Mouse (Mus musculus) MEL (cell line): ENCODE results near the gene Rnf123. TPM values are rescaled to one million over a fixed set of nuclear protein-coding genes. Genes with fewer than 3 reads are reported as not detected.

Source experiments
- DNase-seq: peaks from one replicate; pipeline ENCODE4 v3.0.0; 2011; ENCODE audit warnings: low read depth, low spot score
- H3K27ac ChIP-seq: 2 replicates; pipeline ENCODE4 v1.5.1; 2012; ENCODE audit warnings: low read depth, mild to moderate bottlenecking, control low read depth, low read length, moderate library complexity; ENCODE audit not compliant: control insufficient read depth
- H3K27me3 ChIP-seq, 2 experiments: fragments of 150-350 bp in 1 of 2; sonication (generic) in 1 of 2; 2 replicates each; pipeline ENCODE4 v1.6.1; 2012; ENCODE audit warnings: low read length in 2 of 2, mild to moderate bottlenecking in 2 of 2, improper control_type of control experiment in 1 of 2, moderate library complexity in 1 of 2; ENCODE audit not compliant: insufficient read depth in 2 of 2, control insufficient read depth in 1 of 2
- H3K36me3 ChIP-seq, 2 experiments: 2 replicates each; pipeline ENCODE4 v1.6.1; 2012 to 2014; ENCODE audit warnings: low read length in 2 of 2, improper control_type of control experiment in 1 of 2, inconsistent platforms in 1 of 2, mild to moderate bottlenecking in 1 of 2; ENCODE audit not compliant: insufficient read depth in 2 of 2, control insufficient read depth in 1 of 2
- H3K4me1 ChIP-seq, 2 experiments: fragments of 150-350 bp in 1 of 2; sonication (generic) in 1 of 2; 2 replicates each; pipeline ENCODE4 v1.6.1; 2012; ENCODE audit warnings: low read length in 2 of 2, improper control_type of control experiment in 1 of 2, mild to moderate bottlenecking in 1 of 2; ENCODE audit not compliant: insufficient read depth in 2 of 2, control insufficient read depth in 1 of 2
- H3K4me3 ChIP-seq, 2 experiments: fragments of 150-350 bp in 1 of 2; sonication (generic) in 1 of 2; 2 replicates each; pipeline ENCODE4 v1.5.1; 2012; ENCODE audit warnings: low read depth in 2 of 2, low read length in 2 of 2, mild to moderate bottlenecking in 2 of 2, moderate library complexity in 2 of 2, control low read depth in 1 of 2, improper control_type of control experiment in 1 of 2; ENCODE audit not compliant: control insufficient read depth in 1 of 2, insufficient read depth in 1 of 2
- H3K79me2 ChIP-seq: 2 replicates; pipeline ENCODE4 v1.6.1; 2012; ENCODE audit warnings: mild to moderate bottlenecking, low read length, moderate library complexity; ENCODE audit not compliant: control insufficient read depth, poor library complexity, insufficient read depth
- H3K9ac ChIP-seq: 2 replicates; pipeline ENCODE4 v1.6.1; 2012; ENCODE audit warnings: low read depth, mild to moderate bottlenecking, control low read depth, low read length, moderate library complexity; ENCODE audit not compliant: control insufficient read depth, poor library complexity, severe bottlenecking
- H3K9me3 ChIP-seq: fragments of 150-350 bp; sonication (generic); replicated peaks from 2 replicates; pipeline ENCODE4 v1.6.1; 2012; ENCODE audit warnings: mild to moderate bottlenecking, low read length, improper control_type of control experiment, moderate library complexity; ENCODE audit not compliant: insufficient read depth
- CTCF ChIP-seq, 3 experiments: IDR thresholded peaks in 2 of 3; conservative IDR thresholded peaks in 1 of 3; 2 replicates each; pipeline ENCODE4 v1.5.1; 2011 to 2012; ENCODE audit warnings: low read length in 3 of 3, low read depth in 2 of 3, mild to moderate bottlenecking in 2 of 3, improper control_type of control experiment in 1 of 3, inconsistent platforms in 1 of 3, mixed read lengths in 1 of 3, moderate library complexity in 1 of 3; ENCODE audit not compliant: control insufficient read depth in 1 of 3, insufficient read depth in 1 of 3, poor library complexity in 1 of 3, severe bottlenecking in 1 of 3
- EP300 ChIP-seq, 2 experiments: IDR thresholded peaks; 2 replicates each; pipeline ENCODE4 v1.6.1; 2011; ENCODE audit warnings: improper control_type of control experiment in 2 of 2, low read length in 2 of 2, low read depth in 1 of 2, mild to moderate bottlenecking in 1 of 2
- GABPA ChIP-seq: IDR thresholded peaks from 2 replicates; pipeline ENCODE4 v1.6.1; 2012; ENCODE audit warnings: low read depth, mild to moderate bottlenecking, inconsistent platforms, low read length, improper control_type of control experiment, moderate library complexity
- HCFC1 ChIP-seq: IDR thresholded peaks from 2 replicates; pipeline ENCODE4 v1.6.1; 2012; ENCODE audit warnings: low read depth, mild to moderate bottlenecking, inconsistent platforms, low read length, improper control_type of control experiment, moderate library complexity
- KAT2A ChIP-seq: conservative IDR thresholded peaks from 2 replicates; pipeline ENCODE4 v1.6.1; 2012; ENCODE audit warnings: low read depth, low read length, improper control_type of control experiment, inconsistent platforms
- MAFK ChIP-seq: IDR thresholded peaks from 2 replicates; pipeline ENCODE4 v1.6.1; 2011; ENCODE audit warnings: low read depth, mild to moderate bottlenecking, low read length, improper control_type of control experiment, borderline replicate concordance
- MAZ ChIP-seq: IDR thresholded peaks from 2 replicates; pipeline ENCODE4 v1.6.1; 2012; ENCODE audit warnings: low read depth, mild to moderate bottlenecking, inconsistent platforms, low read length, improper control_type of control experiment
- MYB ChIP-seq: IDR thresholded peaks from 2 replicates; pipeline ENCODE4 v1.6.1; 2011; ENCODE audit warnings: mild to moderate bottlenecking, low read depth, low read length, improper control_type of control experiment
- MYC ChIP-seq: IDR thresholded peaks from 2 replicates; pipeline ENCODE4 v1.6.1; 2011; ENCODE audit warnings: low read depth, mild to moderate bottlenecking, low read length, improper control_type of control experiment, moderate library complexity
- NRF1 ChIP-seq: IDR thresholded peaks from 2 replicates; pipeline ENCODE4 v1.6.1; 2014; ENCODE audit warnings: low read depth, mild to moderate bottlenecking, inconsistent platforms, low read length, improper control_type of control experiment, moderate library complexity; ENCODE audit not compliant: poor library complexity, insufficient read depth, severe bottlenecking
- POLR2AphosphoS2 ChIP-seq: IDR thresholded peaks from 2 replicates; pipeline ENCODE4 v1.6.1; 2011; ENCODE audit warnings: low read length, improper control_type of control experiment
- RAD21 ChIP-seq: IDR thresholded peaks from 2 replicates; pipeline ENCODE4 v1.6.1; 2011; ENCODE audit warnings: mild to moderate bottlenecking, low read depth, low read length, improper control_type of control experiment
- SMC3 ChIP-seq: IDR thresholded peaks from 2 replicates; pipeline ENCODE4 v1.6.1; 2011; ENCODE audit warnings: low read depth, low read length, improper control_type of control experiment
- TAL1 ChIP-seq: IDR thresholded peaks from 2 replicates; pipeline ENCODE4 v1.6.1; 2012; ENCODE audit warnings: mild to moderate bottlenecking, inconsistent platforms, low read length, moderate library complexity, mixed read lengths
- TCF12 ChIP-seq: IDR thresholded peaks from 2 replicates; pipeline ENCODE4 v1.6.1; 2014; ENCODE audit warnings: low read depth, mild to moderate bottlenecking, inconsistent platforms, low read length, improper control_type of control experiment, moderate library complexity
- ZC3H11A ChIP-seq: IDR thresholded peaks from 2 replicates; pipeline ENCODE4 v1.6.1; 2012; ENCODE audit warnings: low read depth, mild to moderate bottlenecking, inconsistent platforms, low read length, improper control_type of control experiment
- polyA plus RNA-seq, 2 experiments: library from polyadenylated mRNA; stranded (reverse) in 1 of 2; unstranded in 1 of 2; fragments of >175 nt in 1 of 2; fragments of >200 nt in 1 of 2; gene quantifications; 2 replicates each; pipeline versions ENCODE4 v1.2.1 to v1.2.4; 2012; ENCODE audit warnings: low replicate concordance in 2 of 2, low read depth in 1 of 2; ENCODE audit not compliant: insufficient read length in 2 of 2, insufficient read depth in 1 of 2, missing spikeins in 1 of 2
- total RNA-seq: library from RNA; depleted of rRNA; stranded (reverse); fragments of 300-350 nt; gene quantifications from 2 replicates; pipeline ENCODE4 v1.2.3, GENCODE M21; 2012

The Rnf123 gene
- total and polyA plus RNA-seq, 3 experiments, result 28.5 to 74.8 TPM; not detected in 1

DNA sequence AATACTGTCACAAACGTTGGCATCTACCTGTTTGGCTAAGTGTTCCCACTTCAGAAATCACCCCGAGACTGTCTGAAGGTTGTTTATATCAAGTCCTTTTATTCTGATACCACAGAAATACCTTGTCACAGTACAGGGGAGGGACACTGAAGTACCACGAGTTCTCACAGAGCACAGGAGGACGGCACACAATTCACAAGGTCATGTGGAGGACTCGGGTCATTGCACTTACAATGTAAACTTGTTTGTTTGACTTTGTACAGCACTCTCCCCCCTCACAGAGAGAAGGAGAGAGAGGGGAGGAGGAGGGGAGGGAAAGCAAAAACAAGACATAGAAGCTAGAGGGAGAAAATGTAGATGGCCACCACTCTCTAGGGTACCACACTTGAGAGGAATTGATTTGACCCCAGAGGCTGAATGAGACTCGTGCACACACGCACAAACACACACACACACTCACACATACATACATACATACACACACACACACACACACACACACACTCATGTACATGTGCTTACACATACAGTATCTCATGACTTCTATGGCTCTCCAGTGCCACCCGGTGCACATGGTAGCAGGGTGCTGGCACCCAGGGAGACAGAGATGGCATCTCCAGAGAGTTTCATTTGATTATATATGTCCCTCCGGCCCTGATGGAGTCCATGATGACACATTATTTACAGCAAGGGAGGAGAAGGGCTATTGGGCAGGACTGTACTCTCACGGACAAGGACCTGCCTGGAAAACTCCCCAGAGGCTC lies 13.0 kb upstream of the Rnf123 start:
- no peaks in the 10 kb centered on the region for H3K9me3 ChIP-seq
- no peaks in the 10 kb centered on the region for H3K27me3 ChIP-seq
- H3K27ac ChIP-seq, result peak overlapping the region; percentile 30
- peak overlapping the region; percentile 34; the same call in 1 of the 2 replicates for H3K9ac ChIP-seq
- H3K4me3 ChIP-seq, result peak overlapping the region; percentile 11 to 30; a peak in 3 of 4 replicates
- no peak for DNase-seq
- H3K4me1 ChIP-seq, result peaks cover 3 to 10% of the 10 kb centered on the region in 2 experiments; a peak in 3 of 4 replicates
- no peaks in the 10 kb centered on the region for H3K36me3 ChIP-seq
- peaks cover 10% of the 10 kb centered on the region for H3K79me2 ChIP-seq
- no peak for TF ChIP-seq MAZ
- no peak for TF ChIP-seq ZC3H11A
- TF ChIP-seq EP300 (IDR thresholded peaks at IDR 0.05; ENCODE audit: low read depth in 1 of 2, low read length in 2 of 2), result no peak
- TF ChIP-seq MYC, result 0 out of 2 replicates have a peak, but pooled peaks have one; percentile 26
- no peak for TF ChIP-seq MYB
- peak in 2 of 3 experiments; percentile 7 to 22; a peak in 2 of 6 replicates for TF ChIP-seq CTCF (IDR thresholded peaks at IDR 0.05 in 2 of 3, conservative IDR thresholded peaks at IDR 0.05 in 1 of 3; ENCODE audit: control insufficient read depth in 1 of 3, insufficient read depth in 1 of 3, low read depth in 2 of 3, low read length in 3 of 3, poor library complexity in 1 of 3, severe bottlenecking in 1 of 3)
- no peak for TF ChIP-seq POLR2AphosphoS2

DNA sequence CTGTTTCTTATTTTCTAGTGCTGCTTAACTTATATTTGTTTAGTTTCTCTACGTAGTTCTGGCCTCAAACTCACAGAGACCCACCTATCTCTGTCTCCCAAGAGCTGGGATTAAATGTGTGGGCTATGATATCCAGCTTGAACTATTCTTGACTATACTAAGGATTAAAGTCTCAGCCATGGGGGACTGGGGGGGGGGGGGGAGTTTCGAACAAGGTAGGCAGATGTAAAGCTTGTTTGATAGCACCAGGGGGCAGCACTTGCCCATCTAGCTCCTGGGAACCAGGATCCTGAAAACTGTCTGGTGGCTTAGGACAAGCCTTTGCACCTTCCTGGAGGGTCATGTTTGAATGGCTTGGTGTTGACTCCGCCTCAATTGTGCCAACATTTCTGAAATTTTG lies 12.4 kb upstream of the Rnf123 start:
- Histone ChIP-seq H3K4me1 (peaks cover 3 to 10% of the 10 kb centered on the region in 2 experiments; a peak in 3 of 4 replicates), H3K27me3 (no peaks in the 10 kb centered on the region), H3K27ac (peak overlapping the region; percentile 85), H3K79me2 (peaks cover 10% of the 10 kb centered on the region), H3K9me3 (no peaks in the 10 kb centered on the region), H3K36me3 (no peaks in the 10 kb centered on the region; a peak in 1 of 4 replicates), H3K4me3 (peak overlapping the region; percentile 66 to 77), H3K9ac (peak overlapping the region; percentile 69)
- peak; percentile 89 for DNase-seq
- TF ChIP-seq KAT2A (no peak), ZC3H11A (peak; percentile 84), SMC3 (peak; percentile 81), NRF1 (no peak), CTCF (IDR thresholded peaks at IDR 0.05 in 2 of 3, conservative IDR thresholded peaks at IDR 0.05 in 1 of 3; ENCODE audit: control insufficient read depth in 1 of 3, insufficient read depth in 1 of 3, low read depth in 2 of 3, low read length in 3 of 3, poor library complexity in 1 of 3, severe bottlenecking in 1 of 3) (peak; percentile 60 to 78 (median 78)), TAL1 (no peak), RAD21 (peak; percentile 82), MAFK (no peak), HCFC1 (0 out of 2 replicates have a peak, but pooled peaks have one; percentile 12), GABPA (no peak), MAZ (0 out of 2 replicates have a peak, but pooled peaks have one; percentile 49), TCF12 (no peak)
